Mouse (Mus musculus) spleen, adult 2 months (tissue): ENCODE results near the gene Ascl2.

ENCODE experiments used
- CTCF ChIP-seq: fragments of 200-500 bp; IDR thresholded peaks from 2 replicates; pipeline ENCODE4 v1.5.1; 2011; ENCODE audit warnings: mild to moderate bottlenecking, inconsistent platforms; ENCODE audit not compliant: insufficient read depth, insufficient read length, insufficient replicate concordance; ENCODE audit errors: extremely low read depth
- POLR2A ChIP-seq: fragments of 200-500 bp; IDR thresholded peaks from 2 replicates; pipeline ENCODE4 v1.6.1; 2011; ENCODE audit warnings: low read depth, low read length, inconsistent platforms

GRCm38 (mm10) chr7:142932469-142932868, 36.6 kb downstream of the Ascl2 start:
- TF ChIP-seq CTCF = no peak
- TF ChIP-seq POLR2A = no peak
